Mouse (Mus musculus) MEL (cell line): ENCODE data around the gene Olfr902. TPM values are rescaled to one million over a fixed set of nuclear protein-coding genes. Genes with fewer than 3 reads are reported as not detected.

ENCODE experiments used
- DNase-seq: peaks from one replicate; pipeline ENCODE4 v3.0.0; 2011; ENCODE audit warnings: low read depth, low spot score
- H3K27ac ChIP-seq: 2 replicates; pipeline ENCODE4 v1.5.1; 2012; ENCODE audit warnings: low read depth, mild to moderate bottlenecking, control low read depth, low read length, moderate library complexity; ENCODE audit not compliant: control insufficient read depth
- H3K27me3 ChIP-seq, 2 experiments: fragments of 150-350 bp in 1 of 2; sonication (generic) in 1 of 2; 2 replicates each; pipeline ENCODE4 v1.6.1; 2012; ENCODE audit warnings: low read length in 2 of 2, mild to moderate bottlenecking in 2 of 2, improper control_type of control experiment in 1 of 2, moderate library complexity in 1 of 2; ENCODE audit not compliant: insufficient read depth in 2 of 2, control insufficient read depth in 1 of 2
- H3K36me3 ChIP-seq, 2 experiments: 2 replicates each; pipeline ENCODE4 v1.6.1; 2012 to 2014; ENCODE audit warnings: low read length in 2 of 2, improper control_type of control experiment in 1 of 2, inconsistent platforms in 1 of 2, mild to moderate bottlenecking in 1 of 2; ENCODE audit not compliant: insufficient read depth in 2 of 2, control insufficient read depth in 1 of 2
- H3K4me1 ChIP-seq, 2 experiments: fragments of 150-350 bp in 1 of 2; sonication (generic) in 1 of 2; 2 replicates each; pipeline ENCODE4 v1.6.1; 2012; ENCODE audit warnings: low read length in 2 of 2, improper control_type of control experiment in 1 of 2, mild to moderate bottlenecking in 1 of 2; ENCODE audit not compliant: insufficient read depth in 2 of 2, control insufficient read depth in 1 of 2
- H3K4me3 ChIP-seq, 2 experiments: fragments of 150-350 bp in 1 of 2; sonication (generic) in 1 of 2; 2 replicates each; pipeline ENCODE4 v1.5.1; 2012; ENCODE audit warnings: low read depth in 2 of 2, low read length in 2 of 2, mild to moderate bottlenecking in 2 of 2, moderate library complexity in 2 of 2, control low read depth in 1 of 2, improper control_type of control experiment in 1 of 2; ENCODE audit not compliant: control insufficient read depth in 1 of 2, insufficient read depth in 1 of 2
- H3K79me2 ChIP-seq: 2 replicates; pipeline ENCODE4 v1.6.1; 2012; ENCODE audit warnings: mild to moderate bottlenecking, low read length, moderate library complexity; ENCODE audit not compliant: control insufficient read depth, poor library complexity, insufficient read depth
- H3K9ac ChIP-seq: 2 replicates; pipeline ENCODE4 v1.6.1; 2012; ENCODE audit warnings: low read depth, mild to moderate bottlenecking, control low read depth, low read length, moderate library complexity; ENCODE audit not compliant: control insufficient read depth, poor library complexity, severe bottlenecking
- H3K9me3 ChIP-seq: fragments of 150-350 bp; sonication (generic); replicated peaks from 2 replicates; pipeline ENCODE4 v1.6.1; 2012; ENCODE audit warnings: mild to moderate bottlenecking, low read length, improper control_type of control experiment, moderate library complexity; ENCODE audit not compliant: insufficient read depth
- CTCF ChIP-seq, 3 experiments: IDR thresholded peaks in 2 of 3; conservative IDR thresholded peaks in 1 of 3; 2 replicates each; pipeline ENCODE4 v1.5.1; 2011 to 2012; ENCODE audit warnings: low read length in 3 of 3, low read depth in 2 of 3, mild to moderate bottlenecking in 2 of 3, improper control_type of control experiment in 1 of 3, inconsistent platforms in 1 of 3, mixed read lengths in 1 of 3, moderate library complexity in 1 of 3; ENCODE audit not compliant: control insufficient read depth in 1 of 3, insufficient read depth in 1 of 3, poor library complexity in 1 of 3, severe bottlenecking in 1 of 3
- ELF1 ChIP-seq: IDR thresholded peaks from 2 replicates; pipeline ENCODE4 v1.6.1; 2014; ENCODE audit warnings: low read depth, mild to moderate bottlenecking, inconsistent platforms, low read length, improper control_type of control experiment, moderate library complexity
- ETS1 ChIP-seq: IDR thresholded peaks from 2 replicates; pipeline ENCODE4 v1.6.1; 2012; ENCODE audit warnings: low read depth, mild to moderate bottlenecking, inconsistent platforms, low read length, improper control_type of control experiment, moderate library complexity
- HCFC1 ChIP-seq: IDR thresholded peaks from 2 replicates; pipeline ENCODE4 v1.6.1; 2012; ENCODE audit warnings: low read depth, mild to moderate bottlenecking, inconsistent platforms, low read length, improper control_type of control experiment, moderate library complexity
- JUND ChIP-seq: IDR thresholded peaks from 2 replicates; pipeline ENCODE4 v1.6.1; 2011; ENCODE audit warnings: low read depth, mild to moderate bottlenecking, improper control_type of control experiment, low read length
- MAFK ChIP-seq: IDR thresholded peaks from 2 replicates; pipeline ENCODE4 v1.6.1; 2011; ENCODE audit warnings: low read depth, mild to moderate bottlenecking, low read length, improper control_type of control experiment, borderline replicate concordance
- SMC3 ChIP-seq: IDR thresholded peaks from 2 replicates; pipeline ENCODE4 v1.6.1; 2011; ENCODE audit warnings: low read depth, low read length, improper control_type of control experiment
- USF1 ChIP-seq: IDR thresholded peaks from 2 replicates; pipeline ENCODE4 v1.6.1; 2014; ENCODE audit warnings: low read depth, mild to moderate bottlenecking, inconsistent platforms, low read length, improper control_type of control experiment, moderate library complexity
- USF2 ChIP-seq, 2 experiments: IDR thresholded peaks; 2 replicates each; pipeline ENCODE4 v1.6.1; 2011 to 2012; ENCODE audit warnings: improper control_type of control experiment in 2 of 2, low read length in 2 of 2, borderline replicate concordance in 1 of 2, inconsistent platforms in 1 of 2, low read depth in 1 of 2, mild to moderate bottlenecking in 1 of 2; ENCODE audit not compliant: insufficient read depth in 1 of 2
- ZC3H11A ChIP-seq: IDR thresholded peaks from 2 replicates; pipeline ENCODE4 v1.6.1; 2012; ENCODE audit warnings: low read depth, mild to moderate bottlenecking, inconsistent platforms, low read length, improper control_type of control experiment
- polyA plus RNA-seq, 2 experiments: library from polyadenylated mRNA; stranded (reverse) in 1 of 2; unstranded in 1 of 2; fragments of >175 nt in 1 of 2; fragments of >200 nt in 1 of 2; gene quantifications; 2 replicates each; pipeline versions ENCODE4 v1.2.1 to v1.2.4; 2012; ENCODE audit warnings: low replicate concordance in 2 of 2, low read depth in 1 of 2; ENCODE audit not compliant: insufficient read length in 2 of 2, insufficient read depth in 1 of 2, missing spikeins in 1 of 2
- total RNA-seq: library from RNA; depleted of rRNA; stranded (reverse); fragments of 300-350 nt; gene quantifications from 2 replicates; pipeline ENCODE4 v1.2.3, GENCODE M21; 2012; rRNA removed

The Olfr902 gene
- total and polyA plus RNA-seq, 3 experiments, result not detected

- Histone ChIP-seq H3K9me3 (no peaks in the 10 kb centered on the region), H3K27ac (no peak within 1 kb of the TSS), H3K36me3 (no peaks in the 10 kb centered on the region), H3K27me3 (no peaks in the 10 kb centered on the region), H3K79me2 (no peaks in the 10 kb centered on the region)
- TF ChIP-seq CTCF (IDR thresholded peaks at IDR 0.05 in 2 of 3, conservative IDR thresholded peaks at IDR 0.05 in 1 of 3; ENCODE audit: control insufficient read depth in 1 of 3, insufficient read depth in 1 of 3, low read depth in 2 of 3, low read length in 3 of 3, poor library complexity in 1 of 3, severe bottlenecking in 1 of 3), result no peak
- no peak for TF ChIP-seq ZC3H11A
- TF ChIP-seq MAFK, result no peak
- no peak for TF ChIP-seq JUND
- TF ChIP-seq USF1, result no peak
- no peak for TF ChIP-seq HCFC1
- TF ChIP-seq ELF1, result no peak
- TF ChIP-seq USF2 (IDR thresholded peaks at IDR 0.05; ENCODE audit: borderline replicate concordance in 1 of 2, insufficient read depth in 1 of 2, low read depth in 1 of 2, low read length in 2 of 2), result no peak
- TF ChIP-seq SMC3, result no peak
- no peak for TF ChIP-seq ETS1
- TF ChIP-seq, all 39 proteins: peak for 0
- Histone ChIP-seq H3K4me1 (no peaks in the 10 kb centered on the region), H3K9ac (no peak within 1 kb of the TSS), H3K4me3 (no peak within 1 kb of the TSS)
- no peak for DNase-seq
Observed at GRCm38 (mm10) chr9:38495501-38495900, 48.0 kb downstream of the Olfr902 start, which contains the start of gene Olfr907. Olfr907 (plus strand) TSS chr9:38495801.

Other genes with a start within 250 kb of the Olfr902 start
- not detected in 2 replicates for gene Olfr893, start 239.3 kb upstream of the Olfr902 start, total RNA-seq
- not detected for gene Olfr893, start 239.3 kb upstream of the Olfr902 start, polyA plus RNA-seq
- not detected in 2 replicates for gene Olfr894, start 229.6 kb upstream of the Olfr902 start, total RNA-seq
- gene Olfr894, start 229.6 kb upstream of the Olfr902 start, polyA plus RNA-seq, result not detected
- gene Olfr143, start 194.9 kb upstream of the Olfr902 start, total RNA-seq, result not detected in 2 replicates
- gene Olfr143, start 194.9 kb upstream of the Olfr902 start, polyA plus RNA-seq, result not detected
- gene Olfr895, start 179.8 kb upstream of the Olfr902 start, total RNA-seq, result not detected in 2 replicates
- gene Olfr895, start 179.8 kb upstream of the Olfr902 start, polyA plus RNA-seq, result not detected
- gene Olfr896-ps1, start 156.5 kb upstream of the Olfr902 start, total RNA-seq, result not detected in 2 replicates
- not detected for gene Olfr896-ps1, start 156.5 kb upstream of the Olfr902 start, polyA plus RNA-seq
- gene Olfr25, start 118.6 kb upstream of the Olfr902 start, total RNA-seq, result not detected in 2 replicates
- gene Olfr25, start 118.6 kb upstream of the Olfr902 start, polyA plus RNA-seq, result not detected
- not detected in 2 replicates for gene Olfr898, start 99.2 kb upstream of the Olfr902 start, total RNA-seq
- not detected for gene Olfr898, start 99.2 kb upstream of the Olfr902 start, polyA plus RNA-seq
- not detected in 2 replicates for gene Olfr250, start 80.8 kb upstream of the Olfr902 start, total RNA-seq
- gene Olfr250, start 80.8 kb upstream of the Olfr902 start, polyA plus RNA-seq, result not detected
- not detected in 2 replicates for gene Olfr251, start 70.6 kb upstream of the Olfr902 start, total RNA-seq
- not detected for gene Olfr251, start 70.6 kb upstream of the Olfr902 start, polyA plus RNA-seq
- gene Olfr147, start 46.0 kb upstream of the Olfr902 start, total RNA-seq, result not detected in 2 replicates
- gene Olfr147, start 46.0 kb upstream of the Olfr902 start, polyA plus RNA-seq, result not detected
- gene Olfr901, start 18.2 kb upstream of the Olfr902 start, total RNA-seq, result not detected in 2 replicates
- not detected for gene Olfr901, start 18.2 kb upstream of the Olfr902 start, polyA plus RNA-seq
- gene Olfr904, start 15.5 kb downstream of the Olfr902 start, total RNA-seq, result not detected in 2 replicates
- gene Olfr904, start 15.5 kb downstream of the Olfr902 start, polyA plus RNA-seq, result not detected
- gene Olfr905, start 23.5 kb downstream of the Olfr902 start, total RNA-seq, result not detected in 2 replicates
- under 1 TPM in 1 of 2 experiments, not detected in 1; 0.01 TPM for gene Olfr905, start 23.5 kb downstream of the Olfr902 start, polyA plus RNA-seq
- not detected in 2 replicates for gene Olfr906, start 39.4 kb downstream of the Olfr902 start, total RNA-seq
- gene Olfr906, start 39.4 kb downstream of the Olfr902 start, polyA plus RNA-seq, result not detected
- gene Olfr907, start 48.1 kb downstream of the Olfr902 start, total RNA-seq, result not detected in 2 replicates
- gene Olfr907, start 48.1 kb downstream of the Olfr902 start, polyA plus RNA-seq, result not detected
- not detected in 2 replicates for gene Olfr911-ps1, start 73.9 kb downstream of the Olfr902 start, total RNA-seq
- gene Olfr911-ps1, start 73.9 kb downstream of the Olfr902 start, polyA plus RNA-seq, result not detected
- not detected in 2 replicates for gene Olfr910, start 90.2 kb downstream of the Olfr902 start, total RNA-seq
- gene Olfr910, start 90.2 kb downstream of the Olfr902 start, polyA plus RNA-seq, result not detected
- gene Olfr912, start 132.5 kb downstream of the Olfr902 start, total RNA-seq, result not detected in 2 replicates
- not detected for gene Olfr912, start 132.5 kb downstream of the Olfr902 start, polyA plus RNA-seq
- not detected in 2 replicates for gene Olfr913, start 145.1 kb downstream of the Olfr902 start, total RNA-seq
- gene Olfr913, start 145.1 kb downstream of the Olfr902 start, polyA plus RNA-seq, result not detected
- gene Olfr914, start 157.4 kb downstream of the Olfr902 start, total RNA-seq, result not detected in 2 replicates
- gene Olfr914, start 157.4 kb downstream of the Olfr902 start, polyA plus RNA-seq, result not detected
- not detected in 2 replicates for gene Olfr916, start 212.2 kb downstream of the Olfr902 start, total RNA-seq
- gene Olfr916, start 212.2 kb downstream of the Olfr902 start, polyA plus RNA-seq, result not detected
- gene Olfr917, start 218.2 kb downstream of the Olfr902 start, total RNA-seq, result not detected in 2 replicates
- not detected for gene Olfr917, start 218.2 kb downstream of the Olfr902 start, polyA plus RNA-seq
- gene Olfr918, start 226.9 kb downstream of the Olfr902 start, total RNA-seq, result not detected in 2 replicates
- under 1 TPM in 1 of 2 experiments, not detected in 1; 0.03 TPM for gene Olfr918, start 226.9 kb downstream of the Olfr902 start, polyA plus RNA-seq